Mouse (Mus musculus): Measurements from ENCODE around the gene Mios.

The Mios gene

DNA sequence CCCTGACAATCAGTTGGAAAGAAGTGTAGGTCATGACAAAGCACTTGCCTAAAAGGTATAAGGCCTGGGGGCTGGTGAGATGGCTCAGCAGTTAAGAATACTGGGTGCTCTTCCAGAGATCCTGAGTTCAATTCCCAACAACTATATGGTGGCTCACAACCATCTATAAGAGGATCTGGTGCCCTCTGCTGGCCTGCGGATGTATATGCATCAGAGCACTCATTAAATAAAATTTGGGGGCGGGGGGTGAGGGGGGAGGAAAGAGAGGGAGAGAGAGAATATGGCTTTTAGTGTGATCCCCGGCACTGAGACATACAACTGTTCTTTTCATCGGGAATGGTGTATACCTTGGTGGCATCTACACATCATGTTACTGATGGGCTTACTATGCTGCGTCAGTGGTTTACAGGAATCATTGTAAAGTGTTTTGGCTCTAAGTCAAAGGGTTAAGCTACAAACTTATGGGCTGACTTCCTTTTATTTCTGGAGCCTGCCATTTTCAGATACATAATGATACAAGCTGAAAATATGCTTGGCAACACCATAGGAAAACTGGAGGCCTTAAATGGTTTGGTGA lies 69.5 kb downstream of the Mios start:
- DNase-seq (ENCODE audit: low read depth, low spot score): peak; percentile 60

- DNase-seq (ENCODE audit: low read depth, low spot score): no peak
Observed at GRCm38 (mm10) chr6:8283255-8283654, 74.2 kb downstream of the Mios start.

DNA sequence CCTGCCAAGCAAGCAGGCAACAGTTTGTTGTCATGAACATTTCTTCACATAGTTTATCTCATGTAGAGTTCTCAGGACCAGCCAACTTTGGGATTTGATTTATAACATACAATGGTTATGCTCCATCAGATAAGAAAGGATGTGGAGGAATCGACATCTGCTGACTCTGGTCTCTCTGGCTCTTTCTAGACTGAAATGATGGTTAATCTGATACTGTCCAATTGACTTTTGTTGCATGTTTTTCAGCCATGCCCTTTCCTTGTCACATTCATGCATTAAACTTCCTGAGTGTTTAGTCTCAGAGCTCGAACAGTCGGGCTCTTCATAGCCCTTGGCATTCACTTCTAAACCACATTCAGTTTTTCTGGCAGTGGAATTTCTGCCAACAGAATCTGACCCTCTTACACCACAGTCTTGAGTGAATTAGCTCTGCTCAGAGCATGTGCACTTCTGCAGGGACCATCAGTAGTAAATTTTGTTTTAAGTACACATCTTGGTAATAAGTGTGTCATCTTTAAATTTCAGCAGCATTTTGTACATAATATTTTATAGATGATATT lies 76.5 kb downstream of the Mios start:
- DNase-seq (ENCODE audit: low read depth, low spot score): peak; percentile 74
